ENCODE assay signal across 30 mouse cellular contexts in genomic region chr16:4027211-4027610, GRCm38 (mm10). TPM values are rescaled to one million over a fixed set of nuclear protein-coding genes. Genes with fewer than 3 reads are reported as not detected.
A peak's percentile ranks its signal among the peaks of the same experiment; 100 is the strongest.
DNase-seq lines count a peak whose midpoint lies in the region; ATAC-seq and TF ChIP-seq lines count a peak whose summit lies in the region.
"Had no signal": no experiment of that assay in that cellular context is flagged by ENCODE, and none has a peak within 500 bp of the region (broad histone marks: within the 10 kb centered on the region; RNA-seq: fewer than 3 reads in every experiment).

No protein-coding gene starts in this region.

- no peak overlapping the region for H3K4me2 ChIP-seq in midbrain, embryonic 16.5 days (ENCODE audit: low read length)
- H3K4me2 ChIP-seq: embryonic facial prominence, embryonic 13.5 days; forebrain, embryonic 13.5 days; heart, embryonic 13.5 days; hindbrain, embryonic 14.5 days had no signal

- no peaks in the 10 kb centered on the region for H3K9me3 ChIP-seq in midbrain, embryonic 16.5 days (replicated peaks; ENCODE audit: control insufficient read depth, low read length, poor library complexity, severe bottlenecking)
- H3K9me3 ChIP-seq: embryonic facial prominence, embryonic 13.5 days; forebrain, embryonic 13.5 days; heart, embryonic 10.5 days; heart, embryonic 13.5 days had no signal

- H3K27me3 ChIP-seq in kidney, adult 2 months (replicated peaks; ENCODE audit: control insufficient read depth, insufficient read depth, low read length): no peaks in the 10 kb centered on the region
- H3K27me3 ChIP-seq in small intestine, adult 2 months (ENCODE audit: control insufficient read depth, insufficient read depth, low read length): no peaks in the 10 kb centered on the region
- H3K27me3 ChIP-seq in midbrain, embryonic 16.5 days (ENCODE audit: control insufficient read depth, insufficient read depth, low read depth, low read length): no peaks in the 10 kb centered on the region
- H3K27me3 ChIP-seq: embryonic facial prominence, embryonic 13.5 days; forebrain, embryonic 13.5 days; heart, embryonic 13.5 days had no signal

- H3K4me1 ChIP-seq in kidney, adult 2 months (ENCODE audit: control insufficient read depth, insufficient read depth, low read length): peaks cover 35% of the 10 kb centered on the region; the same call in 1 of the 2 replicates
- peaks cover 17% of the 10 kb centered on the region; the same call in 1 of the 2 replicates for H3K4me1 ChIP-seq in small intestine, adult 2 months (ENCODE audit: control insufficient read depth, insufficient read depth, insufficient read length, low read length)
- H3K4me1 ChIP-seq in midbrain, embryonic 16.5 days (ENCODE audit: control insufficient read depth, insufficient read depth, low read length): no peaks in the 10 kb centered on the region
- H3K4me1 ChIP-seq: embryonic facial prominence, embryonic 13.5 days; forebrain, embryonic 13.5 days; heart, embryonic 10.5 days; heart, embryonic 13.5 days had no signal

- peak; percentile 93 for DNase-seq in kidney, adult 2 months
- DNase-seq in kidney, postnatal 4 days: no peak
- peak; percentile 93 for DNase-seq in kidney, adult 9 months
- DNase-seq in kidney, postnatal 14 days: peak; percentile 70
- no peak for DNase-seq in right cerebral cortex, postnatal 36 days (ENCODE audit: low spot score in 2 of 2)
- DNase-seq: adrenal gland, adult 8-10 months; adrenal gland, postnatal 25 days; cerebellum, adult 11-12 months; cerebellum, adult 8-10 months; cerebellum, postnatal 10 days; cerebellum, postnatal 36 days; embryo, embryonic 11 days; gastrocnemius, postnatal 10 days; gastrocnemius, postnatal 36 days; heart, adult 2 months; heart, postnatal 14 days; heart, postnatal 4 days had no signal

- ATAC-seq in midbrain, embryonic 16.5 days: no peak
- ATAC-seq: activated CD4-positive, CD25-positive, alpha-beta regulatory T cell, adult 4 months; CD4-positive, CD25-positive, alpha-beta regulatory T cell, adult 4 months; forebrain, embryonic 13.5 days; forebrain, embryonic 16.5 days had no signal

- H3K27ac ChIP-seq in kidney, adult 2 months (ENCODE audit: insufficient read depth, low read depth, low read length): peak overlapping the region; percentile 97
- peak overlapping the region; percentile 43 for H3K27ac ChIP-seq in small intestine, adult 2 months (ENCODE audit: insufficient read depth, low read depth, low read length)
- no peak overlapping the region for H3K27ac ChIP-seq in midbrain, embryonic 16.5 days (ENCODE audit: low read length)
- H3K27ac ChIP-seq: embryonic facial prominence, embryonic 10.5 days; embryonic facial prominence, embryonic 13.5 days; forebrain, embryonic 13.5 days; heart, adult 2 months; heart, embryonic 10.5 days; heart, embryonic 13.5 days; hindbrain, embryonic 14.5 days had no signal

- no peak overlapping the region for H3K9ac ChIP-seq in midbrain, embryonic 16.5 days (ENCODE audit: low read depth, low read length)
- H3K9ac ChIP-seq: embryonic facial prominence, embryonic 13.5 days; forebrain, embryonic 13.5 days; heart, embryonic 13.5 days; hindbrain, embryonic 14.5 days had no signal

- WGBS in kidney, adult 2 months: 57% methylated on average over 3 of the region's 3 CpGs
- WGBS in small intestine, adult 2 months: 32% methylated on average over 3 of the region's 3 CpGs
- WGBS in midbrain, embryonic 16.5 days: 86% methylated on average over 3 of the region's 3 CpGs

- no peaks in the 10 kb centered on the region for H3K36me3 ChIP-seq in kidney, adult 2 months (ENCODE audit: control insufficient read depth, insufficient read depth, low read length)
- H3K36me3 ChIP-seq in small intestine, adult 2 months (ENCODE audit: control insufficient read depth, insufficient read depth, low read length): no peaks in the 10 kb centered on the region
- no peaks in the 10 kb centered on the region for H3K36me3 ChIP-seq in midbrain, embryonic 16.5 days (ENCODE audit: control insufficient read depth, insufficient read depth, low read length)
- H3K36me3 ChIP-seq: embryonic facial prominence, embryonic 10.5 days; embryonic facial prominence, embryonic 13.5 days; heart, embryonic 13.5 days had no signal

- TF ChIP-seq POLR2A in kidney, adult 2 months (IDR thresholded peaks at IDR 0.05; ENCODE audit: low read depth, low read length): no peak
- no peak for TF ChIP-seq POLR2A in small intestine, adult 2 months (IDR thresholded peaks at IDR 0.05; ENCODE audit: low read depth, low read length)

- no peak overlapping the region for H3K4me3 ChIP-seq in kidney, adult 2 months (ENCODE audit: insufficient read depth, low read depth, low read length)
- no peak overlapping the region for H3K4me3 ChIP-seq in small intestine, adult 2 months (ENCODE audit: low read depth, low read length)
- no peak overlapping the region for H3K4me3 ChIP-seq in midbrain, embryonic 16.5 days (ENCODE audit: low read depth, low read length)
- H3K4me3 ChIP-seq: embryonic facial prominence, embryonic 10.5 days; embryonic facial prominence, embryonic 13.5 days; erythroblast, embryonic 14.5 days; forebrain, embryonic 13.5 days; heart, adult 2 months; heart, embryonic 10.5 days; heart, embryonic 13.5 days had no signal

- TF ChIP-seq CTCF in kidney, adult 2 months (conservative IDR thresholded peaks at IDR 0.05; ENCODE audit: insufficient read depth, insufficient read length, low read depth, low read length): no peak
- no peak for TF ChIP-seq CTCF in small intestine, adult 2 months (IDR thresholded peaks at IDR 0.05; ENCODE audit: extremely low read depth, insufficient read length, insufficient replicate concordance, low read depth, low read length)

RNA-seq across cellular contexts. Expression of gene Dnase1, which starts 9.5 kb away (rescaled TPM):
- polyA plus RNA-seq in kidney, adult 2 months (2012; rRNA removed): 2,240 and 2,440 TPM in 2 replicates
- 99.2 and 434 TPM in 2 replicates for polyA plus RNA-seq in small intestine, adult 2 months (2012; rRNA removed)
- polyA plus RNA-seq in midbrain, embryonic 16.5 days (2015; fragmentation: Nextera tagmentation; extraction: Ambion mirVana): 6.1 and 6.7 TPM in 2 replicates
- polyA plus RNA-seq: cortical plate, adult 2 months; erythroblast, embryonic 14.5 days; heart, adult 2 months had no signal

RNA-seq across cellular contexts. Expression of gene Slx4, which starts 23.6 kb away (rescaled TPM):
- 36.0 and 41.0 TPM in 2 replicates for polyA plus RNA-seq in kidney, adult 2 months (2012; rRNA removed)
- polyA plus RNA-seq in small intestine, adult 2 months (2012; rRNA removed): 12.3 and 31.6 TPM in 2 replicates
- 30.8 and 32.3 TPM in 2 replicates for polyA plus RNA-seq in midbrain, embryonic 16.5 days (2015; fragmentation: Nextera tagmentation; extraction: Ambion mirVana)

RNA-seq across cellular contexts. Expression of gene Trap1, which starts 50.4 kb away (rescaled TPM):
- polyA plus RNA-seq in kidney, adult 2 months (2012; rRNA removed): 225 and 226 TPM in 2 replicates
- 28.8 and 50.8 TPM in 2 replicates for polyA plus RNA-seq in small intestine, adult 2 months (2012; rRNA removed)
- 48.4 and 53.2 TPM in 2 replicates for polyA plus RNA-seq in midbrain, embryonic 16.5 days (2015; fragmentation: Nextera tagmentation; extraction: Ambion mirVana)

RNA-seq across cellular contexts. Expression of gene Nlrc3, which starts 50.8 kb away (rescaled TPM):
- polyA plus RNA-seq in kidney, adult 2 months (2012; rRNA removed): 3.8 and 4.0 TPM in 2 replicates
- polyA plus RNA-seq in small intestine, adult 2 months (2012; rRNA removed): 6.1 and 9.9 TPM in 2 replicates
- 1.1 and 1.2 TPM in 2 replicates for polyA plus RNA-seq in midbrain, embryonic 16.5 days (2015; fragmentation: Nextera tagmentation; extraction: Ambion mirVana)
- polyA plus RNA-seq: erythroblast, embryonic 14.5 days had no signal

Comparison
In these comparisons a context has a peak if more than half of its experiments do, and no peak if none do; other contexts are left out.
1. DNase-seq: peak in kidney, adult 2 months (single experiment), kidney, adult 9 months (single experiment) and kidney, postnatal 14 days (single experiment); none in kidney, postnatal 4 days (0 of 2) and right cerebral cortex, postnatal 36 days (0 of 2).
2. RNA of gene Dnase1, which starts 9.5 kb away (polyA plus RNA-seq): 2,240 to 2,440 TPM in kidney, adult 2 months and 99.2 to 434 TPM in small intestine, adult 2 months; 6.1 to 6.7 TPM in midbrain, embryonic 16.5 days; every median in the first group is over 10 times any median in the second.